Mouse (Mus musculus) MEL (cell line): ENCODE data around the gene Rab11fip5. TPM values are rescaled to one million over a fixed set of nuclear protein-coding genes. Genes with fewer than 3 reads are reported as not detected.

Source experiments
- DNase-seq: peaks from one replicate; pipeline ENCODE4 v3.0.0; 2011; ENCODE audit warnings: low read depth, low spot score
- H3K27ac ChIP-seq: 2 replicates; pipeline ENCODE4 v1.5.1; 2012; ENCODE audit warnings: low read depth, mild to moderate bottlenecking, control low read depth, low read length, moderate library complexity; ENCODE audit not compliant: control insufficient read depth
- H3K27me3 ChIP-seq, 2 experiments: fragments of 150-350 bp in 1 of 2; sonication (generic) in 1 of 2; 2 replicates each; pipeline ENCODE4 v1.6.1; 2012; ENCODE audit warnings: low read length in 2 of 2, mild to moderate bottlenecking in 2 of 2, improper control_type of control experiment in 1 of 2, moderate library complexity in 1 of 2; ENCODE audit not compliant: insufficient read depth in 2 of 2, control insufficient read depth in 1 of 2
- H3K36me3 ChIP-seq, 2 experiments: 2 replicates each; pipeline ENCODE4 v1.6.1; 2012 to 2014; ENCODE audit warnings: low read length in 2 of 2, improper control_type of control experiment in 1 of 2, inconsistent platforms in 1 of 2, mild to moderate bottlenecking in 1 of 2; ENCODE audit not compliant: insufficient read depth in 2 of 2, control insufficient read depth in 1 of 2
- H3K4me1 ChIP-seq, 2 experiments: fragments of 150-350 bp in 1 of 2; sonication (generic) in 1 of 2; 2 replicates each; pipeline ENCODE4 v1.6.1; 2012; ENCODE audit warnings: low read length in 2 of 2, improper control_type of control experiment in 1 of 2, mild to moderate bottlenecking in 1 of 2; ENCODE audit not compliant: insufficient read depth in 2 of 2, control insufficient read depth in 1 of 2
- H3K4me3 ChIP-seq, 2 experiments: fragments of 150-350 bp in 1 of 2; sonication (generic) in 1 of 2; 2 replicates each; pipeline ENCODE4 v1.5.1; 2012; ENCODE audit warnings: low read depth in 2 of 2, low read length in 2 of 2, mild to moderate bottlenecking in 2 of 2, moderate library complexity in 2 of 2, control low read depth in 1 of 2, improper control_type of control experiment in 1 of 2; ENCODE audit not compliant: control insufficient read depth in 1 of 2, insufficient read depth in 1 of 2
- H3K79me2 ChIP-seq: 2 replicates; pipeline ENCODE4 v1.6.1; 2012; ENCODE audit warnings: mild to moderate bottlenecking, low read length, moderate library complexity; ENCODE audit not compliant: control insufficient read depth, poor library complexity, insufficient read depth
- H3K9ac ChIP-seq: 2 replicates; pipeline ENCODE4 v1.6.1; 2012; ENCODE audit warnings: low read depth, mild to moderate bottlenecking, control low read depth, low read length, moderate library complexity; ENCODE audit not compliant: control insufficient read depth, poor library complexity, severe bottlenecking
- H3K9me3 ChIP-seq: fragments of 150-350 bp; sonication (generic); replicated peaks from 2 replicates; pipeline ENCODE4 v1.6.1; 2012; ENCODE audit warnings: mild to moderate bottlenecking, low read length, improper control_type of control experiment, moderate library complexity; ENCODE audit not compliant: insufficient read depth
- CHD2 ChIP-seq: IDR thresholded peaks from 2 replicates; pipeline ENCODE4 v1.6.1; 2011; ENCODE audit warnings: low read length, improper control_type of control experiment
- CTCF ChIP-seq, 3 experiments: IDR thresholded peaks in 2 of 3; conservative IDR thresholded peaks in 1 of 3; 2 replicates each; pipeline ENCODE4 v1.5.1; 2011 to 2012; ENCODE audit warnings: low read length in 3 of 3, low read depth in 2 of 3, mild to moderate bottlenecking in 2 of 3, improper control_type of control experiment in 1 of 3, inconsistent platforms in 1 of 3, mixed read lengths in 1 of 3, moderate library complexity in 1 of 3; ENCODE audit not compliant: control insufficient read depth in 1 of 3, insufficient read depth in 1 of 3, poor library complexity in 1 of 3, severe bottlenecking in 1 of 3
- ELF1 ChIP-seq: IDR thresholded peaks from 2 replicates; pipeline ENCODE4 v1.6.1; 2014; ENCODE audit warnings: low read depth, mild to moderate bottlenecking, inconsistent platforms, low read length, improper control_type of control experiment, moderate library complexity
- ETS1 ChIP-seq: IDR thresholded peaks from 2 replicates; pipeline ENCODE4 v1.6.1; 2012; ENCODE audit warnings: low read depth, mild to moderate bottlenecking, inconsistent platforms, low read length, improper control_type of control experiment, moderate library complexity
- GABPA ChIP-seq: IDR thresholded peaks from 2 replicates; pipeline ENCODE4 v1.6.1; 2012; ENCODE audit warnings: low read depth, mild to moderate bottlenecking, inconsistent platforms, low read length, improper control_type of control experiment, moderate library complexity
- GATA1 ChIP-seq: IDR thresholded peaks from 2 replicates; pipeline ENCODE4 v1.6.1; 2011; ENCODE audit warnings: low read depth, low read length, improper control_type of control experiment
- KAT2A ChIP-seq: conservative IDR thresholded peaks from 2 replicates; pipeline ENCODE4 v1.6.1; 2012; ENCODE audit warnings: low read depth, low read length, improper control_type of control experiment, inconsistent platforms
- MAFK ChIP-seq: IDR thresholded peaks from 2 replicates; pipeline ENCODE4 v1.6.1; 2011; ENCODE audit warnings: low read depth, mild to moderate bottlenecking, low read length, improper control_type of control experiment, borderline replicate concordance
- MAX ChIP-seq: IDR thresholded peaks from 2 replicates; pipeline ENCODE4 v1.6.1; 2011; ENCODE audit warnings: low read length, improper control_type of control experiment
- MEF2A ChIP-seq: IDR thresholded peaks from 2 replicates; pipeline ENCODE4 v1.6.1; 2014; ENCODE audit warnings: low read depth, mild to moderate bottlenecking, inconsistent platforms, low read length, improper control_type of control experiment; ENCODE audit not compliant: poor library complexity, insufficient replicate concordance, severe bottlenecking; ENCODE audit errors: extremely low read depth
- MXI1 ChIP-seq: IDR thresholded peaks from 2 replicates; pipeline ENCODE4 v1.6.1; 2011; ENCODE audit warnings: mild to moderate bottlenecking, low read depth, low read length, improper control_type of control experiment
- NELFE ChIP-seq: IDR thresholded peaks from 2 replicates; pipeline ENCODE4 v1.6.1; 2011; ENCODE audit warnings: low read depth, low read length, improper control_type of control experiment
- NRF1 ChIP-seq: IDR thresholded peaks from 2 replicates; pipeline ENCODE4 v1.6.1; 2014; ENCODE audit warnings: low read depth, mild to moderate bottlenecking, inconsistent platforms, low read length, improper control_type of control experiment, moderate library complexity; ENCODE audit not compliant: poor library complexity, insufficient read depth, severe bottlenecking
- TAL1 ChIP-seq: IDR thresholded peaks from 2 replicates; pipeline ENCODE4 v1.6.1; 2012; ENCODE audit warnings: mild to moderate bottlenecking, inconsistent platforms, low read length, moderate library complexity, mixed read lengths
- TBP ChIP-seq: IDR thresholded peaks from 2 replicates; pipeline ENCODE4 v1.8.0; 2011; ENCODE audit warnings: low read depth, low read length, improper control_type of control experiment
- UBTF ChIP-seq: IDR thresholded peaks from 2 replicates; pipeline ENCODE4 v1.6.1; 2012; ENCODE audit warnings: low read depth, mild to moderate bottlenecking, inconsistent platforms, low read length, improper control_type of control experiment, moderate library complexity, borderline replicate concordance; ENCODE audit not compliant: insufficient read depth
- USF2 ChIP-seq, 2 experiments: IDR thresholded peaks; 2 replicates each; pipeline ENCODE4 v1.6.1; 2011 to 2012; ENCODE audit warnings: improper control_type of control experiment in 2 of 2, low read length in 2 of 2, borderline replicate concordance in 1 of 2, inconsistent platforms in 1 of 2, low read depth in 1 of 2, mild to moderate bottlenecking in 1 of 2; ENCODE audit not compliant: insufficient read depth in 1 of 2
- ZKSCAN1 ChIP-seq: IDR thresholded peaks from 2 replicates; pipeline ENCODE4 v1.6.1; 2012; ENCODE audit warnings: low read depth, mild to moderate bottlenecking, inconsistent platforms, low read length, improper control_type of control experiment, moderate library complexity
- ZNF384 ChIP-seq: IDR thresholded peaks from 2 replicates; pipeline ENCODE4 v1.6.1; 2012; ENCODE audit warnings: low read depth, mild to moderate bottlenecking, inconsistent platforms, low read length, improper control_type of control experiment
- polyA plus RNA-seq, 2 experiments: library from polyadenylated mRNA; stranded (reverse) in 1 of 2; unstranded in 1 of 2; fragments of >175 nt in 1 of 2; fragments of >200 nt in 1 of 2; gene quantifications; 2 replicates each; pipeline versions ENCODE4 v1.2.1 to v1.2.4; 2012; ENCODE audit warnings: low replicate concordance in 2 of 2, low read depth in 1 of 2; ENCODE audit not compliant: insufficient read length in 2 of 2, insufficient read depth in 1 of 2, missing spikeins in 1 of 2
- total RNA-seq: library from RNA; depleted of rRNA; stranded (reverse); fragments of 300-350 nt; gene quantifications from 2 replicates; pipeline ENCODE4 v1.2.3, GENCODE M21; 2012

The Rab11fip5 gene
- total and polyA plus RNA-seq, 3 experiments: 3.3 to 8.5 TPM; not detected in 1

DNA sequence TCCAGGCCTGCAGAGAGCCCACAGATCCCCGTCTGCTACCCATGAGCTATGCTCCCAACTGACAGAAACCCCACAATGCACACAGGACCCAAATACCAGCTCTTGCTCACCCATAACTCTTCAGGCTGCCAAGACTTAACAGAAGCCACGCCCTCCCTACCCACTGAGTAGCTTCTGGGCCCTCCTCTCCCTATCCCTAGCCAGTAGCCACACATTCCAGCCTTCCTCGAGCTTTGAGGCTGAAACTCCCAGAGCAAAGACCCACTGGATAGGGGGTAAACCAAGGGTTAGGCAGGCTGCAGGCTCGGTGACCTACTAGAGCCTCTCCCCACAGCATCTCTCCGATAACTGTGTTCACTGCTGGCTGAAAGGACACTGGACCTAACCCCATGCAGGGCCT is 5.7 kb downstream of the Rab11fip5 start:
- DNase-seq: no peak
- no peak overlapping the region for H3K27ac ChIP-seq
- H3K9me3 ChIP-seq: no peaks in the 10 kb centered on the region
- no peaks in the 10 kb centered on the region for H3K27me3 ChIP-seq
- peaks cover 0 to 15% of the 10 kb centered on the region in 2 experiments; a peak in 2 of 4 replicates for H3K36me3 ChIP-seq
- TF ChIP-seq MAX: no peak
- TF ChIP-seq MXI1: no peak
- no peak for TF ChIP-seq GABPA
- TF ChIP-seq NRF1: no peak
- no peak for TF ChIP-seq KAT2A
- no peak for TF ChIP-seq GATA1
- TF ChIP-seq TBP: no peak
- no peak for TF ChIP-seq CHD2
- TF ChIP-seq UBTF: no peak
- no peak for TF ChIP-seq ZKSCAN1
- no peak for TF ChIP-seq NELFE
- TF ChIP-seq TAL1: no peak
- no peak for TF ChIP-seq ZNF384
- TF ChIP-seq USF2 (IDR thresholded peaks at IDR 0.05; ENCODE audit: borderline replicate concordance in 1 of 2, insufficient read depth in 1 of 2, low read depth in 1 of 2, low read length in 2 of 2): no peak
- no peak for TF ChIP-seq ELF1
- no peak for TF ChIP-seq CTCF (IDR thresholded peaks at IDR 0.05 in 2 of 3, conservative IDR thresholded peaks at IDR 0.05 in 1 of 3; ENCODE audit: control insufficient read depth in 1 of 3, insufficient read depth in 1 of 3, low read depth in 2 of 3, low read length in 3 of 3, poor library complexity in 1 of 3, severe bottlenecking in 1 of 3)
- no peak for TF ChIP-seq MAFK
- TF ChIP-seq ETS1: no peak
- TF ChIP-seq MEF2A: no peak
- H3K4me3 ChIP-seq: no peak overlapping the region
- H3K4me1 ChIP-seq: peaks cover 16 to 35% of the 10 kb centered on the region in 2 experiments
- H3K79me2 ChIP-seq: no peaks in the 10 kb centered on the region
- H3K9ac ChIP-seq: no peak overlapping the region

DNA sequence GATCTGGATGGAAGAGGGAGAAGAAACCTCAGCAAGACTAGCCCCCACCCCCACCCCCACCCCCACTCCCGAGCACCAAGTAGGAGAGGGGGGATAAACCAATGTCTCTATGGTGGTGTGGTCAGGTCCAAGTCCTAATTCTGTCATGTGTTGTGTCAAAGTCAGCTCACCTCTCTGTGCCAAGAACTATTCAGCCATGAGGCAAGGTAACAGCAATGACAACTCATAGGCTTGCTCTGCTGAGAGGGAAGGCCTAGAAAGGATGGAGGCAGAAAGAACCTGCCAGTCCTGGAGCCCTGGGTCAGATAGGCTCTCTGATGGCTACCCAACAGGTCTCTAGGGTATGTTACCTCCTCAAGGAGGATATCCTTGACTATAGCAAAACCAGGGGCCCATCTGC is 6.3 kb downstream of the Rab11fip5 start:
- H3K36me3 ChIP-seq: peaks cover 0 to 15% of the 10 kb centered on the region in 2 experiments; a peak in 2 of 4 replicates
- H3K9me3 ChIP-seq: no peaks in the 10 kb centered on the region
- H3K4me1 ChIP-seq: peaks cover 16 to 30% of the 10 kb centered on the region in 2 experiments
- TF ChIP-seq MAX: no peak
- H3K27me3 ChIP-seq: no peaks in the 10 kb centered on the region
- H3K4me3 ChIP-seq: no peak overlapping the region
- no peak overlapping the region for H3K9ac ChIP-seq
- H3K27ac ChIP-seq: no peak overlapping the region
- no peaks in the 10 kb centered on the region for H3K79me2 ChIP-seq
- DNase-seq: no peak
